Mouse (Mus musculus) liver, postnatal 0 days (tissue): Measurements from ENCODE around the gene Golt1a. TPM values are rescaled to one million over a fixed set of nuclear protein-coding genes. Genes with fewer than 3 reads are reported as not detected.

Experiments
- ATAC-seq: fragments of 200-750 bp; cut with Nextera tagmentation; 2 replicates; pipeline ENCODE4 v1.8.0; 2017; ENCODE audit warnings: mild to moderate bottlenecking, moderate library complexity
- DNase-seq: peaks from one replicate; pipeline ENCODE4 v3.0.0-alpha.2; 2016
- H3K27ac ChIP-seq: fragments of 300-500 bp; sonication (generic); 2 replicates; pipeline ENCODE4 v1.5.1; 2014; ENCODE audit warnings: antibody characterized with exemption, moderate library complexity, mild to moderate bottlenecking, low read depth
- H3K27me3 ChIP-seq: fragments of 300-500 bp; sonication (generic); 2 replicates; pipeline ENCODE4 v1.6.1; 2014; ENCODE audit warnings: low read length, control low read depth, mixed read lengths; ENCODE audit not compliant: insufficient read depth
- H3K36me3 ChIP-seq: fragments of 300-500 bp; sonication (generic); replicated peaks from 2 replicates; pipeline ENCODE4 v1.6.1; 2014; ENCODE audit warnings: mild to moderate bottlenecking, control low read depth, low read length, moderate library complexity, mixed read lengths; ENCODE audit not compliant: insufficient read depth
- H3K4me1 ChIP-seq: fragments of 300-500 bp; sonication (generic); 2 replicates; pipeline ENCODE4 v1.6.1; 2014; ENCODE audit warnings: antibody characterized with exemption, mild to moderate bottlenecking, control low read depth; ENCODE audit not compliant: insufficient read depth
- H3K4me2 ChIP-seq: fragments of 300-500 bp; sonication (generic); 2 replicates; pipeline ENCODE4 v1.6.1; 2014; ENCODE audit warnings: low read depth, mild to moderate bottlenecking, low read length, moderate library complexity, mixed read lengths
- H3K4me3 ChIP-seq: fragments of 300-500 bp; sonication (generic); 2 replicates; pipeline ENCODE4 v1.5.1; 2014; ENCODE audit warnings: low read depth, low read length
- H3K9ac ChIP-seq: fragments of 300-500 bp; sonication (generic); replicated peaks from 2 replicates; pipeline ENCODE4 v1.6.1; 2014; ENCODE audit warnings: mild to moderate bottlenecking, moderate library complexity
- H3K9me3 ChIP-seq: fragments of 300-500 bp; sonication (generic); 2 replicates; pipeline ENCODE4 v1.6.1; 2016; ENCODE audit warnings: mild to moderate bottlenecking, control low read depth, low read length, mixed read lengths
- CTCF ChIP-seq: sonication (generic); IDR thresholded peaks from 2 replicates; pipeline ENCODE4 v1.5.1; 2016; ENCODE audit warnings: antibody characterized with exemption, low read depth
- EP300 ChIP-seq: IDR thresholded peaks from 2 replicates; pipeline ENCODE4 v1.6.1; 2016; ENCODE audit warnings: antibody characterized with exemption, low read depth, mild to moderate bottlenecking
- WGBS: fragments of 180-500 bp; shearing (Covaris S2); extraction: QIAGEN DNeasy Blood & Tissue Kit; methylation state at CpG from one replicate; pipeline ENCODE4 v1.1.7; 2014; ENCODE audit not compliant: insufficient replicate concordance; 5-methylcytosine and 5-hydroxymethylcytosine counted together
- polyA plus RNA-seq: library from polyadenylated mRNA; unstranded; fragments of >200 nt; fragmentation: Nextera tagmentation; extraction: Ambion mirVana; gene quantifications from 2 replicates; pipeline ENCODE4 v1.2.1, GENCODE M21; 2015

The Golt1a gene
- polyA plus RNA-seq, 1 experiment from 2014 or later, result 30.8 TPM

GRCm38 (mm10) chr1:133267813-133268492, 41.6 kb upstream of the Golt1a start:
- Histone ChIP-seq H3K4me2 (no peak overlapping the region), H3K36me3 (no peaks in the 10 kb centered on the region; the same call in 1 of the 2 replicates), H3K4me3 (no peak overlapping the region), H3K27ac (no peak overlapping the region), H3K4me1 (peaks cover 10% of the 10 kb centered on the region), H3K9me3 (no peaks in the 10 kb centered on the region), H3K9ac (no peak overlapping the region), H3K27me3 (no peaks in the 10 kb centered on the region)
- no peak for TF ChIP-seq CTCF
- peak; percentile 41; the same call in 1 of the 2 replicates for TF ChIP-seq EP300
- DNase-seq (peak; percentile 38), ATAC-seq (peak; percentile 64)
- 37% methylated on average over 10 of the region's 10 CpGs for WGBS

- TF ChIP-seq CTCF, result peak; percentile 41
- no peak for TF ChIP-seq EP300
- ATAC-seq (no peak), DNase-seq (no peak)
- H3K27ac ChIP-seq, result no peak overlapping the region
- no peak overlapping the region for H3K4me2 ChIP-seq
- 71% methylated on average over 3 of the region's 3 CpGs for WGBS
- no peaks in the 10 kb centered on the region for H3K27me3 ChIP-seq
- no peaks in the 10 kb centered on the region; the same call in 1 of the 2 replicates for H3K36me3 ChIP-seq
- peaks cover 10% of the 10 kb centered on the region for H3K4me1 ChIP-seq
- no peak overlapping the region for H3K9ac ChIP-seq
- H3K9me3 ChIP-seq, result no peaks in the 10 kb centered on the region
- no peak overlapping the region for H3K4me3 ChIP-seq
These were observed 41.1 kb upstream of the Golt1a start for GRCm38 (mm10) chr1:133268503-133268902.

GRCm38 (mm10) chr1:133270336-133270735, 39.3 kb upstream of the Golt1a start:
- ATAC-seq, result peak; percentile 12

GRCm38 (mm10) chr1:133274163-133274562, 35.4 kb upstream of the Golt1a start:
- H3K4me1 ChIP-seq, result 0 out of 2 replicates have a peak, but pooled peaks cover 3% of the 10 kb centered on the region
- no peak overlapping the region for H3K4me3 ChIP-seq
- no peaks in the 10 kb centered on the region; the same call in none of the 2 replicates for H3K36me3 ChIP-seq
- no peak for TF ChIP-seq EP300
- no peak for TF ChIP-seq CTCF
- ATAC-seq, result no peak
- H3K27me3 ChIP-seq, result no peaks in the 10 kb centered on the region
- no peak overlapping the region for H3K9ac ChIP-seq
- no peaks in the 10 kb centered on the region for H3K9me3 ChIP-seq
- H3K4me2 ChIP-seq, result no peak overlapping the region
- DNase-seq, result no peak
- whole genome bisulfite sequencing, result 87% methylated on average over 19 of the region's 19 CpGs
- H3K27ac ChIP-seq, result no peak overlapping the region

More at GRCm38 (mm10) chr1:133270336-133270735, 39.3 kb upstream of the Golt1a start:
- DNase-seq, result no peak
- Histone ChIP-seq H3K27me3 (no peaks in the 10 kb centered on the region), H3K9me3 (no peaks in the 10 kb centered on the region), H3K36me3 (no peaks in the 10 kb centered on the region; the same call in 1 of the 2 replicates), H3K4me3 (no peak overlapping the region), H3K4me2 (no peak overlapping the region), H3K9ac (no peak overlapping the region), H3K27ac (no peak overlapping the region), H3K4me1 (peaks cover 8% of the 10 kb centered on the region; the same call in 1 of the 2 replicates)
- WGBS, result 50% methylated on average over 6 of the region's 6 CpGs
- no peak for TF ChIP-seq CTCF
- no peak for TF ChIP-seq EP300

- Histone ChIP-seq H3K9me3 (no peaks in the 10 kb centered on the region), H3K4me2 (no peak overlapping the region), H3K4me3 (no peak overlapping the region), H3K36me3 (no peaks in the 10 kb centered on the region; the same call in none of the 2 replicates), H3K27ac (no peak overlapping the region), H3K27me3 (no peaks in the 10 kb centered on the region), H3K4me1 (no peaks in the 10 kb centered on the region), H3K9ac (no peak overlapping the region)
- DNase-seq (no peak), ATAC-seq (no peak)
- 54% methylated on average over 5 of the region's 5 CpGs for WGBS
- TF ChIP-seq EP300 (no peak), CTCF (no peak)
These were observed 32.6 kb upstream of the Golt1a start for GRCm38 (mm10) chr1:133276983-133277382.

GRCm38 (mm10) chr1:133278539-133278938, 31.1 kb upstream of the Golt1a start:
- H3K27ac ChIP-seq, result no peak overlapping the region
- ATAC-seq (no peak), DNase-seq (no peak)
- TF ChIP-seq CTCF (no peak), EP300 (no peak)
- H3K27me3 ChIP-seq, result no peaks in the 10 kb centered on the region
- no peaks in the 10 kb centered on the region for H3K9me3 ChIP-seq
- no peak overlapping the region for H3K9ac ChIP-seq
- WGBS, result 62% methylated on average over 6 of the region's 6 CpGs
- H3K36me3 ChIP-seq, result no peaks in the 10 kb centered on the region; the same call in none of the 2 replicates
- H3K4me2 ChIP-seq, result no peak overlapping the region
- no peaks in the 10 kb centered on the region for H3K4me1 ChIP-seq
- no peak overlapping the region for H3K4me3 ChIP-seq
